Mouse (Mus musculus) cerebellum, postnatal 10 days (tissue): ENCODE results near the gene Itga11.

Source experiments
- DNase-seq, 2 experiments: peaks; one replicate each; pipeline ENCODE4 v3.0.0; 2021; ENCODE audit warnings: mixed read lengths in 2 of 2

Gene Itga11

GRCm38 (mm10) chr9:62677641-62678549, at the start of gene Itga11:
Itga11 (plus strand) TSS chr9:62677826.
- peak; percentile 61 to 67 for DNase-seq

DNA sequence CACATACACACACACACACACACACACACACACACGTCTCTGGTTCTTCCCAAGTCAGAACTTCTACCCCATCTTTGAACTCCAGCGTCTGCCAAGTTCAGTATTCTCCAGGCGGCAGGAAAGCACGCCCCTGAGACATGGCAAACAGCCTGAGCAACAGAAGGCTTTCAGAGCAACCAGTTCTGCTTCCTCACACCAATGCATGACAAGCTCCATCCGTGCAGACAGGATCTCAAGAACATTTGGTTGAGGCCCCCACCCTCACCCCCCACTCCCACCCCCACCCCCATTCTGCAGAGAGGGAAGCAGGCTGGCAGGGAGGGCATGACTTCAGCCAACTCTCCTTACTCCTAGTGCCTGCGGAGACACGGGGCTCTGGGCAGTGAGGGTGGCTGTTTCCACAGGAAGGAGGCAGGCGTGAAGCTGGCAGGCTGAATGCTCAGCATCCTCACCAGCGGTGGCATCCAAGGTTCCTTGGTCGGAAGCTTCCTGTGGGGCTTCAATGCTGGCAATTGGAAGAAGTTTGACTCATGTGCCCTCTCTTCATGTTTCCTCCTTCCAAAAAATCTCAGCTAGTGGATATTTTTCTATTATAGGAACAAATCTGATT, 46.9 kb upstream of the Itga11 start:
- DNase-seq = peak; percentile 82 to 86

- no peak for DNase-seq
Observed at GRCm38 (mm10) chr9:62632392-62632791, 45.2 kb upstream of the Itga11 start.

DNA sequence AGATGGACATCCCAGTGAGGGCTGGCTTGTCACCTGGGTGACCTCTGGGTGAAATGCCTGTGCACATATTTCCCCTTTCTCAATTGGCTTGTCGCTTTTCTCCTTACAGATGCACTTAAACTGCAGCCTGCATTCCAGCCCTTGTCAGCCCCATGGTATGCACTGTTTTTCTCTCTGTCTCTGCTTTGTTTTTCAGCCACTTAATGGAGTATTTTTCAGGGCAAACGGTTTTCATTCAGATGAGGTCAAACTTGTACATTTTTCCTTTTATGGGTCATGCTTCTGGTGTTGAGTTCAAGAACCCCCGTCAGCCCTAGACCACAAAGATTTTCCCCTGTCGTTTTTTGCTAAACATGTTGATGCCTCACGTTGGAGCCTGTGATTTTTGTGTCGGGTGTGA, 39.6 kb upstream of the Itga11 start:
- DNase-seq = no peak

- DNase-seq = no peak
Observed at GRCm38 (mm10) chr9:62639686-62640085, 37.9 kb upstream of the Itga11 start.

- no peak for DNase-seq
Observed at GRCm38 (mm10) chr9:62640188-62640587, 37.4 kb upstream of the Itga11 start.

- DNase-seq = peak; percentile 40 to 47
Observed at GRCm38 (mm10) chr9:62645716-62646400, 31.8 kb upstream of the Itga11 start.

DNA sequence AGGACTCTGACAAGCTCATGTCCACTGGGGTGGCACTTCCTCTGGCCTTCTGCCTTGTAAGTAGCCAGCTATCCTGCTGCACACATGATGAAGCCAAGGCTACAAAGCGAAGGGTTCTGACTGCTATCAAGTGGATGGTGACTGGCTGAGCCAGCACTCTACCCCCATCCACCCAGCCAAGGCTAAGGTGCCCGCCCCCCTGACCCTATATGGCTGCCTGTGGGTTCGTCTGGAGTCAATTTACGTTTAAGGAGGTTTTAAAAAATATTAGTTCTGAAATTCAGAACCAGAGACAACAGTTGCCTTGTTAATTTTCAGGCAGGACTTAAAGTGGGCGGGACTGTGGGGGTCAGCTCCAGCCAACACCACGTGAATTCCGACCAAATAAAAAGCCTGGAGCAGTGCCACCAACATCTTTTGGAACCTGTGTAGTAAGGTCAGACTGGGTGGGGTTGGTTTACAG, 30.9 kb upstream of the Itga11 start:
- DNase-seq = no peak

DNA sequence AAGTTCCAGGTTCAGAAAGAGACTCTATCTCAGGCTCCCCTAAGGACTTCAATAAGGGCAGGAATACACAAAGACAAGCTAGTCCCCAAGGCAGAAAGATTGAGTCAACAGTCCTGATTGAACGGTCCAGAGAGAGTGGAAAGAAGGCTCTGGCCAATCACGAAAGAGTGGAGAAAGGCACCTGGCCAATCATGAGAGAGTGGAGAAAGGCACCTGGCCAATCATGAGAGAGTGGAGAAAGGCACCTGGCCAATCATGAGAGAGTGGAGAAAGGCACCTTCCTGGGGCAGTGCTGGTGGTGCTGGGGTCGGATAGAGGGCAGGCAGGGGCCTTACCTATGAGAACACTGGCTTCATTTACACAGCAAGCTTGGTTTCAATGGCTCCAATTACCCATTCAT, 28.2 kb upstream of the Itga11 start:
- DNase-seq = no peak

GRCm38 (mm10) chr9:62650764-62651163, 26.9 kb upstream of the Itga11 start:
- DNase-seq = no peak

DNA sequence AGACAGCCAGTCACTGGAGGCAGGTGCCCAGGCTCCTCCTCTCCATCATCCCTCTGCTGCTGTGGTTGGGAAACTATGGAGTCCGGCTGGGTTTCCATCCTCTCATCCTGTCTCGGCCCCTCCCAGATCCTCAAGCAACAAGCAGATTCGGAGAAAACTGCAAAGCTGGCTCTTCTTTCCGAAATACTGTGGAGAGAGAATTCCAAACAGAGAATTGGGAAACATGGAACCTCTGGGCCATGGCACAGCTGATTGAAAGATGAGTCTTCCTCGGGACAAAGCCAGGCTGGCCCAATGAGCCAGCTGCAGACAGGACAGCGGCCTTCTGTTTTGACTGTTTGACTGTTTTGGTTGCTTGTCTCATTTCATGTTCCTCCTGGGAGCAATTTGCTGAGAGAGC, 23.3 kb upstream of the Itga11 start:
- no peak for DNase-seq

GRCm38 (mm10) chr9:62658016-62658415, 19.6 kb upstream of the Itga11 start:
- DNase-seq = no peak

DNA sequence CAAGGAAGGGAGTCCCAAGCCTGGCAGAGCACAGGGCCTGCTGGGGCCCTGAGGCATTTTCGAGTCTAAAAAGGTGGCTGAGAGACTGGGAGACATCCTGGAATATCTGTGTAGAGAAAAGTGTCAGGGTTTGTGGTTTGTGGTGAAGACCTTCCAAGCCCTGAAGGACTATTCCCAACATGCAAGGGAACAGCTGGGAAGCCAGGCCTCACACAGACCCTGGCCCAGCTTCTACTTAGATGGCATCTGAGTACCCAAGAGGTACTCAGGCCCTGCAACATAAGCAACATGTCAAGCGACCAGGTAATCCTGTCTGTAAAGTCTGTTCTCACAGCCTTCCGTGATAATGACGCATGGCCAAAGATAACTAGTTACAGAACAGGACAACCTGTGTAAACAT, 18.6 kb upstream of the Itga11 start:
- no peak for DNase-seq

DNA sequence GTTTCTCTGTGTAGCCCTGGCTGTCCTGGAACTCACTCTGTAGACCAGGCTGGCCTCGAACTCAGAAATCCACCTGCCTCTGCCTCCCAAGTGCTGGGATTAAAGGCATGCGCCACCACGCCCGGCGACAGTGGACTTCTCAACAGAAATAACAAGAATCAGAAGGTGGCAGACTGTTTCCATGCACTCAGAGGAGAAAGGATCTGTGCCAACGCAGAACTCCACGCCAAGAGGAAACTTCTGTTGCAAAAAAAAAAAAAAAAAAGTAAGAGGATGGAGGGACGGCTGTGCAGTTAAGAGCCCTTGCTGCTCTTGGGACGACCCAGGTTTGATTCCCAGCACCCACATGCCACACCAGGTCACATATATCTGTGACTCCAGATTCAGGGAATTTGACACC, 16.7 kb upstream of the Itga11 start:
- DNase-seq = peak; percentile 26 to 36

DNA sequence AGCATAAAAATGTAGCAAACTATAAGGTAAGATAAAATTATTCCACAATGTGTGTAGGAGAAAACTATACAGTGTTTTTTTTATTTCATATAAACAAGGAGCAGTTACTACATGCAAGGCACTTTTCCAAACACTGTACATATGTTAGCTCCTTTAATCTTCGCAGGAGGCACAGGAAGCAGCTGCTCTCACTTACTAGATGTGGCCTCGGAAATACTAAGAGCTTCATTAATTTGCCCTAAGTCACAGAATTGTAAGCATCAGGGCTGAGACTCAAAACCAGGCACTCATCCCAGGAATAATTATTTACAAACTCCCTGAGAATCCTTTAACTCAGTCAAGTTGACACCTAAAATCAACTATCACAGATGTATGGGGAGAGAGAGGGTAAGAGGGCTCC, 14.2 kb upstream of the Itga11 start:
- DNase-seq = no peak

GRCm38 (mm10) chr9:62664115-62664725, 13.4 kb upstream of the Itga11 start:
- DNase-seq = peak; percentile 42

DNA sequence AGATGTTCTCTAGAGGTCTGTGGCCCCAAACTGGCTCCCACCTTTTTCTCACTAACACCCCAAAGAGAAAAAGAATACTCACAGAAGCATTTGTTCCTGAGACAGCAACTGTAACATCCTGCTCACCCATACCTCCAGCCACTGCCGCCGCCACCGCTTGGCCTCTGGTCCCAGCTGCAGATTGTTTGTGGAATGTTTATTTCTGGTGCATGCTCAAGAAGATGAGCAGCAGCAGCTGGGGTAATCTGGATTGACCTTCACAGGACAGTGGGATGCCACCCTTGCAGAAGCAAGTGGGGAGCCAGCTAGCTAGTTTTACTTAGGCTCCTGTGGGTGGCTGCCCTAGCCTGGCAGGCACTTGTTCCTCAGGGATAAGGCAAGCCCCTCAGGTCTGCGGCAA, 11.7 kb upstream of the Itga11 start:
- DNase-seq = no peak

- no peak for DNase-seq
Observed at GRCm38 (mm10) chr9:62668503-62668902, 9.1 kb upstream of the Itga11 start.

DNA sequence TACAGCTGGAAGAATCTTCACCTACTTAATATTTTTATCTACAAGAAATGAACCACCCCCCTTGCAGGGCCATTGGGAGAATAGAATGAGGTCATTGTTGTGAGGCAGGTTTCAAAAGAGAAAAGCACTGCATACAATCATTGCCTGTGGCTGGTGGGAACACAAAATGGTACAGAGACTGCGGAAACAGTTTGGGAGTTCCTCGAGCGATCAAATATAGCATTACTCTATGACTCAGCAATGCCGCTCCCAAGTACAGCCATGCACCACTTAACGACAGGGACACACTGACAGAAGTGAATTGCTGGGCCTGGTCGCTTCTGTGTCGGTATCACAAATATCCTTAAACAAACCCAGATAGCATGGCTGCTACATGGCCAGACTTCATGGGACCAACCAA, 4.4 kb upstream of the Itga11 start:
- DNase-seq = no peak

DNA sequence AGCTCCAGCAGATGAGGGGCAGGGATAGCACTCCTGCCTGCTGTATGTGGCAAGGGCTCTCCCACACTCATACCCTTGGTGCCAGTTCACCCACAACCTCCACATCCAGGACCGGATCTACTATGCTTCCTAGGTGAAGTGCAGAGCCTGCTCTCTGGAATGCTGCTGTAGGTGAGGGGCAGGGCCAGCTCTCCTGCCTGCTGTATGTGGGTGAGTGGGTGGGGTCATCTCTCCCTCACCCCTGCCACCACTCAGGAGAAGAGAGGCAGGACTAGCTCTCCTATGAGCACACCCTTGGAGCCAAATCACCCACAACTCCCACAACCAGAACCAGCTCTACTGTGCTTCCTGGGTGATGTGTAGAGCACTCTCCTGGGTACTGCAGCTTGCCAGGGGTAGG, 2.5 kb upstream of the Itga11 start:
- no peak for DNase-seq

DNA sequence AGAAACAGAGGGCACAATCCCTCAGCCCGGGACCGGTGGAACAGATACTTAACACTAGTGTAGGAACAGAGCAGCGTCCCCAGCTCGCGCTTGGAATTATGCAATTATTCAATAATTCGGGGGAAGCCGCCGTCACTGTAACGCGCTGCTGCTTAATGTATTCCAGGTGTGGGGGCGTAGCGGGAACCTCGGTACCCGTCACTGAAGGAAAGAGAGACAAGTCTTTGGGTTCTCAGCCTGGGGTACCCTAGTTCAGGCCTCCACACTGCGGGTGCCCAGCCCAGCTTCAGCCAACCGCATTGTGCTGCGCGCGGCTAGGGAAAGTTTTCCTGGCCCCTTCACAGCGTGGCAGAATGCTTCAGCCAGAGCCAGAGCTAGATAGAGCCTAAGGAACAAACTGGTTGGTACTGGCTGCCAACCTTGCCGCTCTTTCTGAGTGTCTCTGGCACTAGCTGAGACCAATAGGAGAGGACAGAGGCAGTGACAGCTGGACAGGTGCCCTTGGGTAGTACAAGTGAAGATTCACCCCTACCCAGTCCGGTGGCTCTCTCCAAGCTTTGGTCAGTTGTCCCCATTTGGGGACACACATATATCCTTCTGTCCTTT, 1.0 kb downstream of the Itga11 start:
- peak; percentile 32 to 53 for DNase-seq

- no peak for DNase-seq
Observed at GRCm38 (mm10) chr9:62679398-62679797, 1.8 kb downstream of the Itga11 start.

- no peak for DNase-seq
Observed at GRCm38 (mm10) chr9:62684311-62684710, 6.7 kb downstream of the Itga11 start.
